Mouse (Mus musculus): ENCODE measurements around the gene Atp13a1. TPM values are rescaled to one million over a fixed set of nuclear protein-coding genes. Genes with fewer than 3 reads are reported as not detected.

Atp13a1 gene
- polyA plus RNA-seq, 1 experiment from 2014 or later, result 21.2 TPM

DNA sequence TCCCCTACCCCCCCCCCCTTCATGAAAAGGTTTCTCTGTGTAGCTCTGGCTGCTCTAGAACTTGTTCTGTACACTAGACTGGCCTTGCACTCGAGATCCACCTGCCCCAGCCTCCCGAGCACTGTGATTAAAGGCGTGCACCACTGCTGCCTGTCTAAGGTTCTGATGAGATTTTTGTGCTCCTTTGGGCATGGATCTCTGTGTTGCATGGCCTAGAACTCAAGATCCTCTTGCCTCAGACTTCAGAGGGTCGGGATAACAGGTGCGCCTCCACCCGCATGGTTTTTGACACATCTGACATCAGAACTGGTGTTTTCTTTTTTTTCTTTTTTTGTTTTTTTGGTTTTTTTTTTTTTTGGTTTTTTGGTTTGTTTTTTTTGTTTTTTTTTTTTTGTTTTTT is 13.6 kb downstream of the Atp13a1 start:
- no peaks in the 10 kb centered on the region for H3K27me3 ChIP-seq (replicated peaks; ENCODE audit: insufficient read depth, low read length)
- H3K36me3 ChIP-seq (ENCODE audit: insufficient read depth, low read length), result peaks cover 44% of the 10 kb centered on the region
- no peak for DNase-seq (ENCODE audit: low spot score)
- WGBS, result 93% methylated on average over 6 of the region's 6 CpGs
- H3K9me3 ChIP-seq (ENCODE audit: low read length), result no peaks in the 10 kb centered on the region
- no peak overlapping the region for H3K4me2 ChIP-seq (replicated peaks; ENCODE audit: low read depth, low read length)
- H3K27ac ChIP-seq (ENCODE audit: low read length), result no peak overlapping the region
- H3K4me3 ChIP-seq (ENCODE audit: low read depth, low read length), result no peak overlapping the region
- no peak for ATAC-seq
- no peak overlapping the region for H3K9ac ChIP-seq (replicated peaks; ENCODE audit: low read depth)
- TF ChIP-seq CTCF (IDR thresholded peaks at IDR 0.05) (no peak), EP300 (IDR thresholded peaks at IDR 0.05) (no peak)
- H3K4me1 ChIP-seq (ENCODE audit: insufficient read depth, low read depth, low read length), result no peaks in the 10 kb centered on the region

DNA sequence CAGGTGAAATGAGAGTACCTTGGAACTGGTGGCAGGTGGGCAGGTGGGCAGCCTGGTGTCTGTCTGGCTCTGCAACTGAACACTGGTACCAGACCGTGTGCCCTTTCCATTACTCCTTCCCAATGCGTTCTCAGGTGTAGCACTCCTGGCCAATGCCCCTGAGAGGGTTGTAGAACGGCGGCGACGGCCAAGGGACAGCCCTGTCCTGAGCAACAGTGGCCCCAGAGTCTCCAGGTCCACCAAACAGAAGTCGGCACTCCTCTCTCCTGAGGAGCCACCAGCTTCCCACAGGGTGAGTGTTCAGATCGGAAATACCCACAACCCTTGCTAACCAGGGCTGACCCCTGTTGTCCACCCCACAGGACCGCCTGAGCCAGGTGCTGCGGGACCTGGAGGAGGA is 14.1 kb downstream of the Atp13a1 start:
- Histone ChIP-seq H3K4me1 (ENCODE audit: insufficient read depth, low read depth, low read length) (no peaks in the 10 kb centered on the region), H3K4me2 (replicated peaks; ENCODE audit: low read depth, low read length) (no peak overlapping the region), H3K27ac (ENCODE audit: low read length) (no peak overlapping the region), H3K27me3 (replicated peaks; ENCODE audit: insufficient read depth, low read length) (no peaks in the 10 kb centered on the region), H3K4me3 (ENCODE audit: low read depth, low read length) (no peak overlapping the region), H3K9me3 (ENCODE audit: low read length) (no peaks in the 10 kb centered on the region), H3K9ac (replicated peaks; ENCODE audit: low read depth) (no peak overlapping the region), H3K36me3 (ENCODE audit: insufficient read depth, low read length) (peaks cover 38% of the 10 kb centered on the region)
- TF ChIP-seq CTCF (IDR thresholded peaks at IDR 0.05) (no peak), EP300 (IDR thresholded peaks at IDR 0.05) (no peak)
- 94% methylated on average over 10 of the region's 10 CpGs for WGBS
- DNase-seq (ENCODE audit: low spot score) (no peak), ATAC-seq (no peak)

DNA sequence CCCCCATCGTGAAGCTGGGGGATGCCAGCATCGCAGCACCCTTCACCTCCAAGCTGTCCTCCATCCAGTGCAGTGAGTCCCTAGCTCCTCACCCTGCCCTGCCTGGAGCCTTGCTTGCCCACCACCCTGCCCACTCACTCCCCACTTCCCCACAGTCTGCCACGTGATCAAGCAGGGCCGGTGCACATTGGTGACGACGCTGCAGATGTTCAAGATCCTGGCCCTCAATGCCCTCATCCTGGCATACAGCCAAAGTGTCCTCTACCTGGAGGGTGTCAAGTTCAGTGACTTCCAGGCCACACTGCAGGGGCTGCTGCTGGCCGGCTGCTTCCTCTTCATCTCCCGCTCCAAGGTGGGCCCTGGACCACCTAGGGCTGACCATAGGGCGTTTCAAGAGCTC is 14.5 kb downstream of the Atp13a1 start:
- no peak for ATAC-seq
- no peak overlapping the region for H3K9ac ChIP-seq (replicated peaks; ENCODE audit: low read depth)
- no peak overlapping the region for H3K4me2 ChIP-seq (replicated peaks; ENCODE audit: low read depth, low read length)
- no peaks in the 10 kb centered on the region for H3K9me3 ChIP-seq (ENCODE audit: low read length)
- no peak overlapping the region for H3K4me3 ChIP-seq (ENCODE audit: low read depth, low read length)
- TF ChIP-seq CTCF (IDR thresholded peaks at IDR 0.05) (no peak), EP300 (IDR thresholded peaks at IDR 0.05) (no peak)
- H3K27ac ChIP-seq (ENCODE audit: low read length), result no peak overlapping the region
- peaks cover 34% of the 10 kb centered on the region for H3K36me3 ChIP-seq (ENCODE audit: insufficient read depth, low read length)
- DNase-seq (ENCODE audit: low spot score), result no peak
- WGBS, result 87% methylated on average over 8 of the region's 9 CpGs
- no peaks in the 10 kb centered on the region for H3K27me3 ChIP-seq (replicated peaks; ENCODE audit: insufficient read depth, low read length)
- no peaks in the 10 kb centered on the region for H3K4me1 ChIP-seq (ENCODE audit: insufficient read depth, low read depth, low read length)

DNA sequence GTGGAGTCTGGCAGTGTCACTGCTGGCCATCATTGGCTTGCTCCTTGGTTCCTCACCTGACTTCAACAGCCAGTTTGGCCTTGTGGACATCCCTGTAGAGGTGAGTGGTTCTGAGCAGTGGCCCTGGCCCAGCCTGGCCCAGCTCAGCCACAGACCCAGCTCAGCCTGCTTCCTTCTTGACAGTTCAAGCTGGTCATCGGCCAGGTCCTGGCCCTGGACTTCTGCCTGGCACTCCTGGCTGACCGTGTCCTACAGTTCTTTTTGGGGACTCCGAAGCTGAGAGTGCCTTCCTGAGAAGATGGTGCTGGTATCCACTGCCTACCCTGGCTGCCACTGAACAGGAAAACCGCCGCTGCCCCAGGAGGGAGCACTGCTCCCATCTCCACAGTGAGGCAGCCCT is 16.3 kb downstream of the Atp13a1 start:
- no peak overlapping the region for H3K9ac ChIP-seq (replicated peaks; ENCODE audit: low read depth)
- peaks cover 22% of the 10 kb centered on the region for H3K36me3 ChIP-seq (ENCODE audit: insufficient read depth, low read length)
- no peaks in the 10 kb centered on the region for H3K27me3 ChIP-seq (replicated peaks; ENCODE audit: insufficient read depth, low read length)
- no peaks in the 10 kb centered on the region for H3K9me3 ChIP-seq (ENCODE audit: low read length)
- no peak overlapping the region for H3K27ac ChIP-seq (ENCODE audit: low read length)
- H3K4me1 ChIP-seq (ENCODE audit: insufficient read depth, low read depth, low read length), result no peaks in the 10 kb centered on the region
- no peak overlapping the region for H3K4me3 ChIP-seq (ENCODE audit: low read depth, low read length)
- DNase-seq (ENCODE audit: low spot score) (no peak), ATAC-seq (no peak)
- 89% methylated on average over 5 of the region's 5 CpGs for WGBS
- H3K4me2 ChIP-seq (replicated peaks; ENCODE audit: low read depth, low read length), result no peak overlapping the region
- TF ChIP-seq CTCF (IDR thresholded peaks at IDR 0.05), result no peak
- no peak for TF ChIP-seq EP300 (IDR thresholded peaks at IDR 0.05)

DNA sequence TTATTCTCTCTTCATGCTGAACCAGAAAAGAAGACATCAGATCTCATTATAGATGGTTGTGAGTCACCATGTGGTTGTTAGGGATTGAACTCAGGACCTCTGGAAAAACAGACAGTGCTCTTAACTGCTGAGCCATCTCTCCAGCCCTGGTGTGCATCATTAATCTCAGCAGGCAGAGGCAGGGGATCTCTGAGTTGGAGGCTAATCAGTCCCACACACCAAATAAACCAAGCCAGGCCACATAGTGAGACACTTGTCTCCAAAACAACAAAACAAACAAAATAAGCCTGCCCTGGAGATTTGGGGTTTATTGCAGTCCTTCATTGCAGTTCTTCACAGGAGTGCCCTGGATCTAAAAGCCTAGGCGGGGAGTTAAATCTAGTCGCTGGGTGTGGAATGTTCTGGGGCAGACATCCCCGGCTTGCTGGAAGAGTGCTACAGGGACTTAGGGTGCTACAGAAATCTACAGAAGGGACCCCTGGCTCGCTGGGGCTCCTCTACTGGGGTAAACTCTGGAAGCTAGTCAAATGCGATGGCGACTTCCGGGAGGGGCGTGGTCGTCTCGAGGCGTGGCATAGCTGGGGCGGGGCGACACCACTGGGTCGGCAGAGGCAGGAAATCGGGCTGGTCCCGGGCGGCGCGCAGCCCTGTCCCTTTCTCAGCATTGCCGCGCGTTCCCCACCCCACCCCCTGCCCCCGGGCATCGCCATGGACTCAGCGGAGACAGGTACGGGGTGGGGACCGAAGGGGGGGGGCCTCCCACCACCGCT is 17.3 kb downstream of the Atp13a1 start, which contains the start of gene Gmip:
TSS of gene Gmip (plus strand) at position 586 of the 770 bp plus-strand sequence.
- H3K9me3 ChIP-seq (ENCODE audit: low read length), result no peaks in the 10 kb centered on the region
- peak within 1 kb of the TSS; percentile 47; the same call in 1 of the 2 replicates for H3K27ac ChIP-seq (ENCODE audit: low read length)
- H3K36me3 ChIP-seq (ENCODE audit: insufficient read depth, low read length), result peaks cover 20% of the 10 kb centered on the region
- peak; percentile 90 for ATAC-seq
- TF ChIP-seq EP300 (IDR thresholded peaks at IDR 0.05) (no peak), CTCF (IDR thresholded peaks at IDR 0.05) (0 out of 2 replicates have a peak, but pooled peaks have one; percentile 1)
- WGBS, result 7% methylated on average over 25 of the region's 28 CpGs
- H3K9ac ChIP-seq (replicated peaks; ENCODE audit: low read depth), result peak within 1 kb of the TSS; percentile 62
- H3K4me3 ChIP-seq (ENCODE audit: low read depth, low read length), result peak within 1 kb of the TSS; percentile 63
- no peaks in the 10 kb centered on the region for H3K27me3 ChIP-seq (replicated peaks; ENCODE audit: insufficient read depth, low read length)
- no peaks in the 10 kb centered on the region for H3K4me1 ChIP-seq (ENCODE audit: insufficient read depth, low read depth, low read length)
- peak within 1 kb of the TSS; percentile 91 for H3K4me2 ChIP-seq (replicated peaks; ENCODE audit: low read depth, low read length)
- DNase-seq (ENCODE audit: low spot score), result peak; percentile 83

DNA sequence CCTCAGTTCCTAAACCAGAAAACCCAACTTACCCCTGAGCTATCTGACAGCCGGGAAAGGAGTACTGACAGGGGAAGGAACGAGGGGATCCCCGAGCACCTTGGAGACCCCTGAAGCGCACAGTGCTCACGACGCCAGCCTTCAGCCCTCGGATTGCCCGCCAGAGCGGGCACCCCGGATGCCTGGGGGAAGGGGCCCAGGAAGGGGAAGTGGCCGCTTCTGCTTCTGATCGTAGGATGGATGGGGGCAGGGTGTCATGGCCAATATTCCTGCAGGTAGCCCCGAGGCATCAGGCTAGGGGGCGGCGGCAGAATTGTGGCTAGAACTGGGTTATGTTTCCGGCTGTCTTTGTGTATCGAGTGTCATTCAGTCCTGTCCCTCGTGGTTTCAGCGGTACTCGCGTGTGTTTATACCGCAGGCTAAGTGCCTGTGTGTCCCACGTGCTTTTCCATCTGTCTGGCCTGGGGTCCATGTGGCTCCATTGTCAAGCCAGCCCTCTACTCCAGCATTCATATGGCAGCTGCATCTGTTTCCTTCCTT is 18.0 kb downstream of the Atp13a1 start:
- H3K4me2 ChIP-seq (replicated peaks; ENCODE audit: low read depth, low read length), result peak overlapping the region; percentile 91
- peak overlapping the region; percentile 62 for H3K9ac ChIP-seq (replicated peaks; ENCODE audit: low read depth)
- ATAC-seq, result peak; percentile 43
- TF ChIP-seq EP300 (IDR thresholded peaks at IDR 0.05), result no peak
- TF ChIP-seq CTCF (IDR thresholded peaks at IDR 0.05), result 0 out of 2 replicates have a peak, but pooled peaks have one; percentile 0
- H3K4me3 ChIP-seq (ENCODE audit: low read depth, low read length), result peak overlapping the region; percentile 63
- no peaks in the 10 kb centered on the region for H3K4me1 ChIP-seq (ENCODE audit: insufficient read depth, low read depth, low read length)
- H3K36me3 ChIP-seq (ENCODE audit: insufficient read depth, low read length), result 0 out of 2 replicates have a peak, but pooled peaks cover 14% of the 10 kb centered on the region
- no peaks in the 10 kb centered on the region for H3K27me3 ChIP-seq (replicated peaks; ENCODE audit: insufficient read depth, low read length)
- no peak overlapping the region; the same call in 1 of the 2 replicates for H3K27ac ChIP-seq (ENCODE audit: low read length)
- H3K9me3 ChIP-seq (ENCODE audit: low read length), result no peaks in the 10 kb centered on the region
- 6% methylated on average over 23 of the region's 23 CpGs for WGBS
- no peak for DNase-seq (ENCODE audit: low spot score)
